Mouse (Mus musculus) ES-Bruce4 (cell line): ENCODE results near the gene Lrrc37a.
"Not testable (repeated sequence)": the region's sequence is repeated elsewhere in the genome, so short reads cannot be mapped to it uniquely, and the experiment has no call there.

Experiments
- CTCF ChIP-seq: IDR thresholded peaks from one replicate; pipeline ENCODE4 v1.8.1; 2011; ENCODE audit warnings: low read depth, low read length
- POLR2A ChIP-seq: IDR thresholded peaks from one replicate; pipeline ENCODE4 v1.8.1; 2011; ENCODE audit warnings: low read length; ENCODE audit not compliant: insufficient read depth

DNA sequence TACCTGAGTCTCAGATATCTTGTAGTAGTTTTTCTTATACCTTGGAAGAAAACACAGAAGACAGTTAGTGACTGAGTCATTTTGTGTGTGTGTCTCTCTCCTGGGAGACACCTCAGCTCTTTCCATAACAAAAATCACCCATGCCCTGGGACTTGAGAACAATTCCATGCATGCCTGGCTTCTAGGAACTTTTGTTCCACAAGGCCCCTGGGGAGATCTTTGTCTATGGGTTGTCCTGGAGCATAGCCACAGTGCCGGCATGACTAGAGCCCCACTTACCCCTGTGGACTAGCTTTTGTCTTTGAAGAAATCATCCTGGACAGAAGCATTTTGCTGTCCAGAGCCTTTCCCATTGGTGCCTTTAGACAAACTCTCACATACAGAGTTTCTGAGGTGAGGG is 53.3 kb downstream of the Lrrc37a start:
- not testable (repeated sequence) for TF ChIP-seq CTCF, POLR2A
